Mouse (Mus musculus) CD4-positive helper T cell, adult 2 months (primary cell): ENCODE measurements at regions not wholly inside any gene's neighbourhood (a gene's known extent, or its start where the extent isn't known, plus 50 kb on each side); places are given as distances from the start of the nearest gene placed in this dataset.
A peak's percentile ranks its signal among the peaks of the same experiment; 100 is the strongest.

ENCODE experiments used
- DNase-seq: peaks from one replicate; pipeline ENCODE4 v3.0.0-alpha.2; 2012; ENCODE audit warnings: low read depth, missing footprints, low spot score

- DNase-seq, result no peak
These were observed 86.9 kb upstream of the Cpm start for GRCm38 (mm10) chr10:117542351-117542750.

GRCm38 (mm10) chr10:117541487-117541886 is 87.8 kb upstream of the Cpm start:
- DNase-seq, result no peak

GRCm38 (mm10) chr10:117540747-117541398 is 88.4 kb upstream of the Cpm start:
- DNase-seq, result no peak

- no peak for DNase-seq
These were observed 89.1 kb upstream of the Cpm start for GRCm38 (mm10) chr10:117540112-117540594.

DNA sequence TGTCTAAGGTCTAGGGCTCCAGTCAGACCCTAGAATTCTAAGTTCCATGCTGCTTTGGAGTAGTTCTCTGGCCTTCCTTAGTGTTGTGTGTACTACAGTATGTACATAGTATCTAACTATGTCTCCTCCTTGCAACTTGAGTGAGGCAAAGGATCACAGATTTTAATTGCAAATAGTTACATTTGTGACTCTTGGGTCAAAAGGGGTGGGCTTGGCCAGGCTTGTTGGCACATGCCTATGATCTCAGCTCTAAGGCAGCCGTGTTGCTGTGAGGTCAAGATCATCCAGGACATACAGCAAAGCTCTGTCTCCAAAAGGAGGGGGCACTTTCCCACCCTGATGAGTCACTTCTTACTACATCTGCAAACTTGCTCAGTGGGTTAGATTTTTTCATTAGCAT is 89.8 kb upstream of the Cpm start:
- no peak for DNase-seq

DNA sequence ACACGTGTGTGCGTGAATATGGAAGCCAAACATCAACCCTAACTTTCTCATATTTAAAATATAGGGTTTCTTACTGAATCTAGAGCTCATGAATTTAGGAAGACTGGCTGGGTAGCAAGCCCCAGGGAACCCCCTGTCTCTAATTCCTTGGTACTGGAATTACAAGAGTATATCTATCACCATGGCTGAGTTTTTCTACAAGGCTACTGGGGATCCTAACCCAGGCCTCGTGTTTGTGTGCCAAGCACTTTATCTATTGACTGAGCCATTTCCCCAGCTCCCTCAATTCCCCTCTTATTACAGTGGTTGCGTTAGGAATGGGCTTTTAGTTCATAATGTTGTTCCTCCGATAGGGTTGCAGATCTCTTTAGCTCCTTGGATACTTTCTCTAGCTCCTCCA is 90.6 kb upstream of the Cpm start:
- no peak for DNase-seq

GRCm38 (mm10) chr10:117536769-117537599 is 92.3 kb upstream of the Cpm start:
- DNase-seq, result no peak

- no peak for DNase-seq
These were observed 93.5 kb upstream of the Cpm start for GRCm38 (mm10) chr10:117535843-117536242.

GRCm38 (mm10) chr10:117534992-117535719 is 94.1 kb upstream of the Cpm start:
- no peak for DNase-seq

- no peak for DNase-seq
These were observed 94.8 kb upstream of the Cpm start for GRCm38 (mm10) chr10:117534478-117534877.

- no peak for DNase-seq
These were observed 95.5 kb upstream of the Cpm start for GRCm38 (mm10) chr10:117533541-117534386.

GRCm38 (mm10) chr10:117532750-117533540 is 96.4 kb upstream of the Cpm start:
- DNase-seq, result no peak

DNA sequence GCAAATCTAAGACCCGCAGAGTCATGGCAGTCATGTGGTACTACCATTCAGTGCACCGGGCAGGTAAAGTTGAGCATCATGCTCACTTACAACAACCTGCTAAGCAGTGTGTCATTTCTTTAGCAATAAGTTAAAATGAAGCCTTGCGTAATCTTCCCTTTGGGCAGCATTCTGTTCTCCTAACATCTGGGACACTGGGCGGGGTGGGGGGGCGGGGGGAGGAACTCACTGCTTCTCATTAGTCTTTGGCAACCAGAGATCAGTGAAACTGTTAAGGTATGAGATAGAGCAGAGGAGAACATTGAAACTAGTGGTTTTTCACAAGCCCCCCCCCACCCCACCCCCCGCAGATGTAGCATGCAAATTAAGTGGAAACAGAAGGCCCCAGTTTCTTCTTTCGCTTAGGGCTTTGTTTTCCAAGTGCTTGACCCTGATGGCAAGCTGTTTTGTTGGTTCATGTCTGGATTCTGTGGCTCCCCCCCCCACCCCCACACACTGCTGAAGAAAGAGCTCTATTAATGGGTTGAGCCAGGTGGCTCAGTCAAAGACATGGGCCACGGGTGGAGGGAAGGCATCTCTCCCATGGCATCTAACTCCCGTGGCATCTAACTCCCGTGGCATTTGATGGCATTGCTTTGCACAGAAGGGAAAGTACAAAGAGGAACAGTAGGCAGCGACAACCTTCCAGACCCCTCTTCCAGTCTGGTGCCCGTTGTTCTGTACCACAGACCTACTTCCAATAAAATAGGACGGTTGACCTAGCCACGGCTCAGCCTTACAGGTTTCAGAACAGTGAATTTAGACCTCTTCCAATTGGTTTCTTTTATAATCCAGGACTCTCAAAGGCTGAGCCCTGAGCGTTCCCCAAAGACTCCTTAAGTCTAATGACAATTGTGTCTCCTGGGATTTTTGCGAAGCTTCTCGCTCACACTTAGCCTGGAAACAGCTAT is 97.2 kb upstream of the Cpm start:
- peak; percentile 29 for DNase-seq

- DNase-seq, result peak; percentile 86
These were observed 98.3 kb upstream of the Cpm start for GRCm38 (mm10) chr10:117530859-117531602.

DNA sequence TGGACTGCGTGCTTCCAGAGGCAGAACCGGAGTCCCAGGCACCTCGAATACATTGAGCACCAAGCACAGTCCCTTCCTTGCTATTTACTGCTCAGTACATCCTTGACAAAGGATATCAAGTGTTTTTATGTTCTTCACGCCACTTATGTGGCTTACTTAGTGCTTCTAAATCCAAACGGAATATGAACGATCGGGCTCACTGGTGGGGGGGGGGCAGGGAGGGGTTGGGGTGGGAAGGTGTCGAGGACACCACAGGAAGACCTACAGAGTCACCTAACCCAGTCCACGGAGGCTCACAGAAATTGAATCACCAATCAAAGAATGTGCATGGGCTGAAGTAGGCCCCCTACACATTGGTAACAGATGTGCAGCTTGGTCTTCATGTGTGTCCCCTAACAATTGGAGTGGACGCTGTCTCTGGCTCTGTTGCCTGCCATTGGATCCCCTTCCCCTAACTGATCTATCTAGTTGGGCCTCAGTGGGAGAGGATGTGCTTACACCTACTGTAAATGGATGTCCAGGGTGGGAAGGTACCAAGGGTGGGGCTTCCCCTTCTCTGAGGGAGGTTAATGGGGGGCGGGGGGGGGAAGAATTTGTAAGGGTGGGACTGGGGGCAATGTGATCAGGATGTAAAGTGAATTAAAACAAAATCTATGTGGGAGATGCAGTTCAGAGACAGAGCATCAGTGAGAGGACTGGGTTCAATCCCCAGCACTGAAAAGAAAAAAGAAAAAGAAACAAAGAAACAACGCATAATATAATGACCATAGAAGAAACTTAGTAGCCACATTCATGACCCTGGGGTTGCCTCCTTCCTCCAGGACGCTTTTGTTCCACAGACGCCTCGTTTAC is 99.1 kb upstream of the Cpm start:
- no peak for DNase-seq

DNA sequence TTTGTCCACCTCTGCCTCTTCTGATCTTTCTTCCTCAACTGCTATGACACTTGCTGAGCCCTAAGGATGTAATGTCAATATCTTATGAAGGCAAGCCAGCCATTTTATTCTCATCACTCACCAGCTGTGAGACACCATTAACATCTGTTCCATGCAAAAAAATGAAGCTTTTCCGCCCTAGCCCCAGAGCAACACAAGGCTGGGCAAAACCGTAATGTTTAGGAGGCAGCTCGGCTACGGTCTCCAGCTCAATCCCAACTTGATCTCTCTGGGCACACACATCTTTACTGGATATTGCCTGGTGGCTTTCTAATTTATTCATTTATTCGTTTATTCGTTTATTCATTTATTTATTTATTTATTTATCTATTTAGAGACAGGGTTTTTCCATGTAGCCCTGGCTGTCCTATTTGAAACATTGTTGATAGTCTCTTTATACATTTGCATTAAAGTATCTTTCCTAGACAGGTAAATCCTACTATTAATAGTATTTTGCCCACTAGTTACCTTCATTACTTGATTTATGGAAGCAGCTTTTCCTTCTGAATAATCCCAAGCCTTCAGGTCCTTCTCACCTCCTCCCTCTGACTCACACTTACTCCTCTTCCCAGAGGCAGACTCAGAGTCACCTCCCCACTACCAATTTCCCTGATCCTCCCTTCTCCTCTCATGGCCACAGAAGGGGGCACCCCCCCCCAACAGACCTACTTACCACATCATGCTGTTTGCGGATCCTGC is 99.9 kb upstream of the Cpm start:
- DNase-seq, result no peak
